Mouse (Mus musculus) embryo, embryonic 9.5 days (tissue): Measurements from ENCODE around the gene Tma7.

Experiments
- DNase-seq: peaks from one replicate; pipeline ENCODE4 v3.0.0-alpha.2; 2017; ENCODE audit errors: extremely low spot score

The Tma7 gene

DNA sequence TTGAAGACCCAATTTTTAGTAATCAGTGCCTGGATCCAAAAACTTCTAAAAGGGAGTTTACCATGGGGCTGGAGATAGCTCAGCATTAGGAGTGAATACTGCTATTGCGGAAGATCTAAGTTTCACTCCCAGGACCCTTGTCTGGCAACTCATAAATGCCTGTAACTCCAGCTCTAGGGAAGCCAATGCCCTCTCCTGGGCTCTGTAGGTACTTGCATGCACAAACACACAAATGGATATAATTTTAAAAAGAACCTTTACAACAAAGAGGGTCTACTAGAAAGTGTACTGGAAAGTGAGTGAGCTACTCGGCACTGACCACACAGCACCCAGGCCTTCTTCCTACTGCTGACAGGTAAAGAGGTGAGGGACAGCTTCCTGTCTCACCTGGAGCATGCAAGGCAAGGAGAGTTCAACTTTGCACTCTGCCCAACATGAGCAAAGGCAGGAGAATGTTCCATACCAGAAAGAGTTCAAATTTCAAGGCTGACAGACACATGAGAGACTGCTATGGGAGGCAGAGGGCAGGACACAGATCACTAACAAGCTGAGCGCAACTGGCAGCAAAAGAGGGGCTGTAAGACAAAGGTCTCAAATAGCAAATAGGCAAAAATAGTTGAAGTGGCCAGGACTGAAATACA lies 14.2 kb downstream of the Tma7 start:
- DNase-seq = no peak

DNA sequence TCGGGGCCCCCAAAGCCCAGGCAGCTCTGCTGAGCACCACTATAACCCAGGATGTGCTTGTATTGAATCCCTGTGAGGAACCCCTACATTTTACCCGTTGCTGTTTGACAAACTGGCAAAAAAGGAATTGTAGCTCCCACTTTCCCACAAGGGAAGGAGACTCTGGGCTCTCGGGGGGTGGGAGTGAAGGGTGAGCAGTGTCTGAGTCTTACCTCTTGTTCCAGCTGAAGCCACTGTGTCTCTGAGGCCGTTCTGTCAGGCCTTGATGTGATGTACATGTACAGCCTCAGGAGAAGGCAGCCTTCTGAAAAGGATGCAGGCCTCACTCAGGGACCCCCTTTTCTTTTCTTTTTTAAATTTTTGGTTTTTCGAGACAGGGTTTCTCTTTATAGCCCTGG lies 21.5 kb downstream of the Tma7 start:
- DNase-seq = no peak

DNA sequence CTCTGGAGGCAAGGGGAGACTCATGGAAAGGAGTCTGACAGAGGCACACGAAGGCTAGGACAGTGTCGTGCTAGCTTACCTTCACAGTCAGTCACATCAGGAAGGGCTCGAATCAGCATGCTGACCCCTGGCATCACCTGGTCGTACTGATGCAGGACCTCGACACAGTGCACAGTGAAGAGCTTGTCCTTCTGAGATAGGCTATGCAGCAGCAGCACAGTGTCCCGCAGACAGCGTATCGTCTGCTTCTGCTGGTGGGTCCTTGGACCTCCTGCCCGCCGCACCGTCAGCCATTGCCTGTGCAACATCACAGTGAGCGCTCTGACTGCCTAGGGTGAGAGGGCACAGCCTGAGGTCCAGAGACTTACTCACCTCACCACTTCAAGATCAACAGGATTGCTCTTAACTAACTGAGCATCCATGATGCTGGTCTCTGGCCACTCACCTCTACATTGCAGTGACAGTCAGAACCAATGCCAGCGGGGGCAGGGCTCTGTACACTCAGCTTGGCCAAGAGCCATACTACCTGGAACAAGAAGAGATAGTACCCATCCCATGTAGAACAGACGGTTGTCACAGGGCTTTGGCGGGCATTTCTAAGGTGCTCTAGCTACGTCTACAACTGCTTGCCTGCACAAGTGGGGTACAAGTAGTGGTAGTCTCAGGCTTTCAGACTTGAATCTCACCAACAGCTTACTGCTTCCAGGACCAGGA lies 22.0 kb downstream of the Tma7 start:
- DNase-seq = no peak

DNA sequence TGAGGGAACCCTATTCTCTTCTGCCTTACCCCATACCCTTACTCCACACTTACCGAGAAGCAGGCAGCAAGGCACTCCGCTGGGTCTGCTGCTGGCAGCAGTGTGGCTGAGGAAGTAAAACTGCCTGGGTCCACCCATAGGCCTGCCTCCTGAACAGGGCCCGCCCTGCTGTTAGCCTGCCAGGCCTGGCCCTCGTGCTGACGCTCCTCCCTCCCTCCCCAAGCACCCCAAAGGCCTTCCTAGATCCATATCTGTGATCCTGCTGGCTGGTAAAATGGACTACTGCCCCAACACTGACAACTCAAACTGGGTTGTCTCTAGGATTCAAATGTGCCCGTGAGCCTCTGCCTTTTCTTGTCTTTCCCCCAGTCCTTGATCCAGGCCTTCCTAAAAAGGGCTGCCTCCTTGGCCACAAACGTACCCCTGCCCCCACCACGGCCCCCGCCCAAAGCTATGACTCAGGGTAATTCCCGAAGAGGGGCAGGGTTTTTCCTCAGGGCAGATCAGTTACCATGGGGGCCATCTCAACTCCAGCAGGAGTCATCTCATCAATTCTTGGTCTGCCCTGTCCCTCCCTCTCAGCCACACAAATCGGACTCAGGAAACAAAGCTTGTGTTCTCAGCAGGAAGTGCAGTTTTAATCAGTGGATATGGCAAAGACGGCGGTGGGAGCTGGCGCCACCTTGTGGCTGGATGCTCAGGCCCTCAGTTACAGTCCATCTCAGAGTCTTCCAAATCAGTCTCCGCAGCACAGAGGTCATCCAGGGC lies 23.1 kb downstream of the Tma7 start, which contains the start of gene Trex1:
Gene Trex1 (minus strand): TSS at position 599 of the 768 bp plus-strand sequence.
- peak; percentile 85 for DNase-seq

DNA sequence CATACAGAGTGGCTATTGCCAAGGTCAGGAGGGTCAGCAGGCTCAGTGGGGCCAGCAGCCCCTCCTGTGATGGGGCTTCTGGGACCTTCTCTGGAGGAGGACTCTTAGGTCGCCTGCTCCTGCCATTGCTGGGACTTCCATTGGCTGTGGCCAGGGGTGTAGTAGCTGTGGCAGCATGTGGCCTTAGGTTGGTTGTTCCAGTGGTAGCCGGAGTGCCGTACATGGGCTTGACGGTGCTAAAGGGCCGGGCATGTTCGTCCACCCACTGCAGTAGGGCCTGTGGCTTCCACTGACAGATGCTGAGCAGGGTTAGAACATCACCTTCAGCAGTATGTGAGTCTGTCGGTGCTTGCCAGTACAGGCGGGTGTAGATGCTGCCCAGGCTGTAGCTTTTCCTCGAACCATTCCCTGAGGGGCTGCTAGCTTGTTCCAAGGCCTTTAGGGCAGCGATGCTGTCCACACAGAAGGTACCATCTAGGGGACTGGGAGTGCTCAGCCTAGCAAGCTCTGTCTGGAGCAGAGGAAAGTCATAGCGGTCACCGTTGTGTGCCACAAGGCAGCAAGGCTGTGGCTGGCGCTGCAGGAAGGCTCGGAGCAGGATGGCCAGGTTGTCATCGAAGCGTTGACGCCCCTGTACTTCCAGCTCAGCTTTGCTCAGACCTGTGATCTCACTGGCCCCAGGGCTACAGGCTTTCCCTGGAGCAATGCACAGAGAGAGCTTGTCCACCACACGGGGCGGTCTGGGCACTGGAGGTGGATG lies 24.2 kb downstream of the Tma7 start:
- DNase-seq = no peak

DNA sequence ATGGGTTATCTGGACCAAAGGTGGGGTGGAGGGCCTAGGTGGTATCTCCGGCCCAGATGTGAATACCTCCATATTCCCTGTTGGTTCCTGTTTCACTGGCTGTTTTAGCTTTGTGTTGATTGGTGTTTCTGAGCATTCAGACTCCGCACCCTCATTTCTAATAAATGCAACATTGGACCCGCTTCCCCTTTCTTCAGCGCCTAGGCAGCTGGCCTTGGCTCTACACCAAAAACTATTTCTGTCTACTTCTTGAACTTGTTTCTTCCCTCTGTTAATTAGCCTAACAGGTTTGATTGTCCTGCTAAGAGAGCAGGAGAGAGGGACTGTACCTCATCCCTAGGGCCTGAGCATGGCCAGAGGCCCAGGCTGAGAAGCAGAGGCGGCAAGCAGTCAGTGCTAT lies 24.8 kb downstream of the Tma7 start:
- no peak for DNase-seq

DNA sequence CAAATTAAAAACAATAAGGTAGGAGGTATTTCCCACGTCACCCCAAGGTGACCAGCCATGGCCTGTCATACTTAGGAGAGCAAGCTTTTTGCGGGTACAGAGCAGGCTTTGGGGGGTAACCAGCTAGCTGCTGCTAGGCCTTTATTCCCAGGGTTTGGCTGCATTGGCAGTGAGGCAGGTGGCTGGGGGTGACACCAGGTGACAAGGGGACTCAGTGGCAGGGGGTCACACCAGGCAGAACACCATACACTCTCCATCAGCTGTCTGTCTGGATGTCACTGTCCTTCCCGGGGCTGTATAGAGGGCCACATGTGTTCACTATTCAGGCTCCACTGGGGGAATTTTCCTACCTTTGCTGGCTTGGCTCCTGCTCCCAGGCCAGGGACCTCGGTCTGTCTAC lies 25.5 kb downstream of the Tma7 start:
- no peak for DNase-seq

DNA sequence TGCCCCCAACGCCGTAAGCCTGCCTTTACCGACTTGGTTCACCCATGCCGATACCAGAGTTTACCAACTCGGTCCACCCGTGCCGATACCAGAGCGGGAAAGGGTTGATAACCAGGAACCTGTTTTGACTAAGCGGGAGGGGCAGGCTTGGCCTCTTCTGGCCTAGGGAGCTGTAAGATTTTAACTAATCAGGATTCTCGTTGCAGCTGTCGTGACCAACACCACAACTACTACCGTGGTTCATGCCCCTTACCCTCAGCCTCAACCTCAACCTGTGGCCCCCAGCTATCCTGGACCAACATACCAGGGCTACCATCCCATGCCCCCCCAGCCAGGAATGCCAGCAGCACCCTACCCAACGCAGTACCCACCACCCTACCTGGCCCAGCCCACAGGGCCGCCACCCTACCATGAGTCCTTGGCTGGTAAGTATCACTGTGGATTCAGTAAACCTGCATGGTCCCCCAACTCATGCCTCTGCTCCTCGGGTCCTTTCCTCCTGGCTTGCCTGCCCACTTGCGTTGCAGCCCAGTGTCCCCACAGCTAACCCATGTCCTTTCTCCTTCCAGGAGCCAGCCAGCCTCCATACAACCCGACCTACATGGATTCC lies 26.2 kb downstream of the Tma7 start:
- DNase-seq = no peak

DNA sequence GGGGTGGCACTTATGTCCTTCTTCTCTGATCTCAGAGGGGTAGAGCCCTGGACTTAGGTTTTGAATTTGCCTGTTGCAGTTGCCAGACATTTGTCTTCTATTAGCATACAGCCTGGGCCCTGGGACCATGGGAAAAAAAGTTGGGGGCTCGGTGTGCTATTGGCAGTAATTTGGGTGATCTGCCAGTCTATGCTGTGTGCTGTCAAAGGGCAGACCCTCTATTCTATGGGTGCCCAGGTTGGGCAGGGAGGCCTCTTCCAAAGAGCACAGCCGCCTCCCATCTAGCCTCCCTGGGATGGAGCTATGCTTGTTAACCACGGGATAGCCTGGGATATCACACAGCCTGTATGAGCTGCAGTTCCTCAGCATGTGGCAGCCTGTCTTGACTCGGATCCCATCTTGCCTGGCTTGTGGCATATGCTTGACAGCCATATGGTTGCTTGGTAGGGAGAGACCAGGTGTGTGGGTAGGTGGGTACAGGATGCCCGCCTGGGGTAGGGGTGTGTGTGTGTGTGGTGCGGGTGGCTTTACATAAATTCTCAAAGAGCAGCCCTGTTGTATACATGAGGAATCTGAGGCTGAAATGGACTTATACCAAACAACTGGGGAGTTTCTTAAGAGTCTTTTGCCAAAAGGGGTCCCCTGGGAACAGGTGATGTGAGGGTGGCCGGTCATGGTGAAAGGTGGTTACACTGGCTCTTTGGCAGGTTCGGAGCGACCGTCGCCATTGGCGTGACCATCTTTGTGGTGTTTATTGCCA lies 26.9 kb downstream of the Tma7 start:
- no peak for DNase-seq

DNA sequence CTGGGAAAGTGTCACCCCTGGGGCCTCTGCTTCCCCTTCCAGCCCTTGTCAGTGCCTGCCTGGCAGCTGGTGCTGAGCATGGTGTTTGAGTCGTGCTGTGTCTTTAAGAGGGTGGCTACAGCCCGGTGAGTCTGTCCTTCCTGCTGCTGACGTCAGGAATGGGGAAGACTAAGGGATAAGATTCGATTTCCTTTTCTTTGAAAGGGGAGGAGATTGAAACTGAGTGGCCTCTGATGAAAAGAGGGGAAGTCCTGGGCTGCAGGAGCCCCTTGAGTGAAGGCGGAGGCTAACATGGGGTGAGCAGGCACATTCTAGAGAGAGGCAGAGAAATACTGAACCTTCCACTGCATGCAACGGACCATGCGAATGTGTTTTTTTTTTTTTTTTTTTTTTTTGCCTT lies 27.7 kb downstream of the Tma7 start:
- peak; percentile 49 for DNase-seq

DNA sequence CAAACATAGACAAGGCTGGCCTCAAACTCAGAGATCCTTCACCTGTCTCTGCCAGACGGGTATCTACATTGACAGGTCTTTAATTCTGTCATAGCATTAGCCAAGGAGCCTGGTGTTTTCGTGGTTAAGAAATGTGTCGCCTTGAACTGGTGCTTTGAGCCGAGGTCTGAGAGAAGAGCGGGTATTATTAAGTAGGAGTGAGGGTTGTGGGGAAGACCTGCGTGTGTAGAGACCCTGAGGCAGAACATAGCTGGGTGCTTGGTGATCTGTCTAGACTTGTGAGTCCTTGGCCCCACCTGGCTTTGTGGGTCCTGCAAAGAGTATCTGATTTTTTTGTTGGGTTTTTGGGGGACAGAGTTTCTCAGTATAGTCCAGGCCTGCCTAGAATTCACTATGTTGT lies 28.5 kb downstream of the Tma7 start:
- DNase-seq = no peak

DNA sequence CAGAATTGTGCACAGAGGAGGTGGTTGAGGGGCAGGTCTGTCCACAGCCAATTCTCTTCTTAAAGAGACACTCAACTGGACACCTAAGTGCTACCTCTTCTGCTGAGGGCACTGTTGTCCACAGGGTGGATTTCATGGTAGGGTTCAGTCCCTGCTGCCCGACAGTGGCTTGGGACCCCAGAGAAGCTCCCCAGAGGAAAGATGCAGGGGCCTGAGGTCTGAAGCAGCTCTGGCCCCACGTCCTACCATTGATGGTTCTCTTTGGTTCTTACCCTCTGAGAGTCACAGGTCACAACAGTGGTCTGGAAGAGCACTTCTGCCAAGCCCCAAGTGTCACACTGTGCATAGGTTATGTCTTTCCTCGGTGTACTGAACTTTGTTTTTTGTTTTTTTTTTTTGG lies 29.0 kb downstream of the Tma7 start:
- DNase-seq = no peak

DNA sequence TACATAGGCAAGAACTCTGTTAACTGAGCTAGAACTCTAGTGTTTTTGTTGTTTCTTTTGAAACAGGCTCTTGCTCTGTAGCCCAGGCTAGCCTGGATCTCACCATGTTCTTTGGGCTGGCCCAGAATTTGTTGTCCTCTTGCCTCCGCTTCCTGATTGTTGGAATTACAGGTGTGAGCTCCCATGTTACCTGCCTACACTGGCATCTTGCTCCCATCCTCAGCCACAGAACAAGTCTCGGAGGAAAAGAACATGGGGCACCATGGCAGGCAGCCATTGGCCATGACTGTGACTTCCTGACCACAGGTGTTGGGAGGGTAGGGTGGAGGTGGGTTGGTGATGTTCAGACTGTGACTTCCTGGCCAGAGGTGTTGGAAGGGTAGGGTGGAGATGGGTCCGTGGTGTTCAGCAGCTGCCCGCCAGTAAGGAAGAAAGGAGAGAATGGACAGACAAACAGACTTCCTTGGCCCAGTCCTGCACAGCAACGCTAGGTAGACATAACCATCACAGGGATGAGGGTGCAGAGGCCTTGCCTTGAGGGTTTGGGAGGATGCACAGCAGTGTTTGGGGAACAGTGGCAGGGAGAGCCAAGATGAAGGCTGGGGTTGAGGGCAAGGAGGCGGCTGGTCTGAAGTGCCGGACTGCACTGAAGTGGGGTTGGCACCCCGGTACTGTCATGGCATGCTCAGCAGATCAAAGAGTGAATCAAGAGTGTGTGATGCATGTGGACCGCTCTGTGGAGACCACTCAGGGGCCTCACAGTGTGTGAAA lies 29.7 kb downstream of the Tma7 start:
- DNase-seq = no peak

DNA sequence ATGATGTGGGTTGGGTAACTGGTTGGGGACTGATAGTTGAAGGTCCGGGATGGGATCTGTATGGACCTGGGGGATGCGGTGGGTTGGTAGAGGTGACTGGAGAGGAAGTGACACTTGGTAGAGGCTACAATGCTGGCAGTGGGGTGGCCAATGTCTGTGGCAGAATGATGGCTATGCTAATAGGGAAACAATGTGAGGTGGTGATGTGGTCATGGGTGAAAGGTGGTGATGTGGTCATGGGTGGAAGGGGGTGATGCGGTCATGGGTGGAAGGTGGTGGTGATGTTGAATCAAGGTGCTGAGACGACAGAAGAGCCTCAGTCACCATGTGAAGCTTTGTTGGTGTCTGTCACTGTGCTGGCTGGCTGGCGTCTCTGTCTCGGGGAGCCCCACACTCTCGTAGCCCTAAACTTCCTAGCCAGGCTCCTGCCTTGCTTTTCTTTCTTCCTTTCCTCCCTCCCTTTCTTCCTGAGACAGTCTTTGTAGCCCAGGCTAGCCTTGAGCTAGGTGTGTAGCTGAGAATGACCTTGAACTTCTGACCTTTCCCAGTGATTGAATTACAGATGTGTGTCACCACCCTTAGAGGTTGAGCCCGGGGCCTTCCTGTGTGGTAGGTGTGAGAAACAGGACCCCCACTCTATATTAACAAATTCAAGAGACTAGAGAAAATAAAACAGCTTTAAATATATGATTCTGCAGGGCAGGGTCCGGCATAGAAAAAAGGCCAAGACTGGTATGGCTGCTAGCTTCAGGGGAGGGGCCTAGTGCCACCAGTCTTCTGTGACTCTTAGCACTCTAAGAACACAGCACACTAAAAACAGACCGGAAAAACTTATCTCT lies 30.5 kb downstream of the Tma7 start:
- DNase-seq = no peak

DNA sequence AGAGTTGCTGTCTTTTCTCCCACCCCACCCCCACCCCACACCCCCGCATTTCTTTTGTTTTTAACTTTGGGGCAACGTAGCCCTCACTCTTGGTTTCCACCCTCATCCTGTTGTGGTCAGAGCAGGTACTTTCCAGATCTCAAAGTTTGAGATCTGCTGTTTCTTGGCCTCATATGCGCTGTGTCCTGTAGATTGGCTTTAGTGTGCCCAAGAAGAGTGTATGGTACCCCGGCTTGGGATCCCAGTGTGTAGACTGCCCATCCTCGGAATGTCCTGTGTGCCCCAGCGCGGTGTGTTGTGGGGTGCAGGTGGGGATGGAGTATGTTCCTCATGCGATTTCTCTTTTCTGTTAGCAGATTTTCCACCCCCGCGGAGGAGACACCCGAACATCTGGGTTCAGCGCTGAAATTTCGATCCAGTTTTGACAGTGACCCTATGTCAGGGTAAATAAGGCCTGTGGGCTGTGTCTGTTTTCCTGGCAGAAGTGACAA lies 31.3 kb downstream of the Tma7 start:
- DNase-seq = no peak

DNA sequence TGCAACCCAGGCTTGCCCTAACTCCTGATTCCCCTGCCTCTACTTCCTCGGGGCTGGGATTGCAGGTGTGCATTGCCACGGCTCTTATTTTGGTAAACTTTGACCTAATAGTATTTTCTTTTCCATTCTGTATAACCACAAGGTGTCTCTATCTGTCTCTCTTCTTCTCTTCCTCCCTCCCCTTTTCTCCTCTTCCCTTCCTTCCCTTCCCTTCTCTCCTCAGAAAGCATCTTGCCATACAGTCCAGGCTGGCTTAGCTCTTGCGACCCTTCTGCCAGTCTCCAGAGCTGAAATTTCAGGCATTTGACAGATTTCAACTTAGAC lies 31.8 kb downstream of the Tma7 start:
- no peak for DNase-seq

DNA sequence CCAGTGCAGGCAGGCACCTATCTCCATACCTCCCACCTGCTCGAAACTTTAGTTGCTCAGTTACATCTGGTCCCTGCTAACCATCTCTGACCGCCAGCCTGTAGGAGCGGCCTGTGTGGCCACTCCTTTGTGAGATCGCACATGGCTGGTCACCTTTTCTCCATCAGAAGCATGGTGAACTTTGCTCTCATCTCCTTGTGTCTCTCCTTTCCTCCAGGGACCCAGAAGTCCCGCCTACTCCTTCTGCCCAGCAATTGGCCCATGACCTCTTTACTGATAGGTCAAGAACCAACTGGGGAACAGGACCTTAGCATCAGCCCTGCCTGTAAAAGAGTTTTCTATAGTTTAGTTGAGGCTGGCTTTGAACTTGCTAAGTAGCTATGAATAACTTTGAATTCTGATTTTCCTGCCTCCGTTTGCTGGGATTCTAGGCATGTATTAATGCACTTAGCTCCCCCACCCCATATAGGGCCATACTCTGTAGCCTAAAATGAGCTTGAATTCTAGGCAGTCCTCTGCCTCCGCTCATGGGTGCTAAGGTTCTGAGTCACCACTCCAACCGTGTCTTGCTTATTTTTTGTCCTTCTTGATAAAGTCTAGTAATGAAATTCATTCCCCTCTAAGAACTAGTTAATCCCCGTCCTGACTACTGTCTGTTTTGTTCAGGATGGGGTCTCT lies 32.3 kb downstream of the Tma7 start:
- no peak for DNase-seq

DNA sequence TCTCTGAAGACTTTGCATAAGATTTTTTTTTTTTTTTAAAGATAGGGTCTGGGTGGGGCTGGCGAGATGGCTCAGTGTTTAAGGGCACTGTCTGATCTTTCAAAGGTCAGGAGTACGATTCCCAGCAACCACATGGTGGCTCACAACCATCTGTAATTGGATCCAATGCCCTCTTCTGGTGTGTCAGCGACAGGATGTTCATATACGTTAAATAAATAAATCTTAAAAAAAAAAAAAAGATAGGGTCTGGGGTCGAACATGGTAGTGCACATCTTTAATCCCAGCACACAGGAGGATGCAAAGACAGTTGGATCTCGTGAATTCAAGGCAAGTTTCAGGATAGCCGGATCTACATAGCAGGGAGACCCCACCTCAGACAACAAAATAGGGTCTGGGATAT lies 33.1 kb downstream of the Tma7 start:
- DNase-seq = no peak

DNA sequence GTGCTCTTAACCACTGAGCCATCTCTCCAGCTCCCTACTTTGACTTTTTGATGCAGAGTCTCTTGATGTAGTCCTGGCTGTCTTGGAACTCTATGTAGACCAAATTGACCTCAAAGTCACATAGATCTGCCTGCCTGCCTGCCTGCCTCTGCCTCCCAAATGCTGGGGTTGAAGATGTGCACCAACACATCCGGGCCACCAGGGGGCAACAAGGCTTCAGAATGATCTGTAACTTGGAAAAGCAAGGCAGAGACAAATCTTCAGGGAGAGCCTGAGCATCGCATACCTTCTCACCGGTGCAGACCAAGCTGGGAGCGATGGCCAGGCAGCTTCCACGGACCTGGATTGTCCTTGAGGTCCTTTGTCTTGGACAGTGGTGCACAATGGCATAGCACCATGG lies 36.1 kb downstream of the Tma7 start:
- DNase-seq = peak; percentile 52
